Mouse (Mus musculus) adrenal gland, adult 2 months (tissue): ENCODE measurements around the gene Prpf19. TPM values are rescaled to one million over a fixed set of nuclear protein-coding genes. Genes with fewer than 3 reads are reported as not detected.

Experiments
- DNase-seq: peaks from one replicate; pipeline ENCODE4 v3.0.0; 2021
- long read RNA-seq: library from polyadenylated mRNA; stranded (forward); transcript quantifications from one replicate; pipeline ENCODE4 v2.0.0, GENCODE M21; 2021
- polyA plus RNA-seq: library from polyadenylated mRNA; depleted of rRNA; stranded (reverse); fragments of >200 nt; gene quantifications from 2 replicates; pipeline ENCODE4 v1.2.3, GENCODE M21; 2012; rRNA removed
- total RNA-seq, 2 experiments: library from RNA; stranded (reverse); gene quantifications; 2 replicates each; pipeline ENCODE4 v1.2.3; 2021

Prpf19 gene
- 100 to 1,000 TPM; 143 to 184 TPM for total RNA-seq
- polyA plus RNA-seq, result 299 and 410 TPM in 2 replicates
- long read RNA-seq, full-length matches to known transcripts, result 17 of 20 reads
- long read RNA-seq, partial matches to known transcripts, result 3 of 20 reads
- long read RNA-seq, other reads (novel, unspliced or antisense), result 0 of 20 reads

- peak; percentile 98 for DNase-seq
Observed at GRCm38 (mm10) chr19:10895016-10895528, at the start of gene Prpf19. TSS of gene Prpf19 (plus strand) at chr19:10895231.

- no peak for DNase-seq
Observed at GRCm38 (mm10) chr19:10845454-10845853, 49.6 kb upstream of the Prpf19 start.

GRCm38 (mm10) chr19:10846150-10846549 lies 48.9 kb upstream of the Prpf19 start:
- no peak for DNase-seq

GRCm38 (mm10) chr19:10847311-10848087 lies 47.5 kb upstream of the Prpf19 start:
- DNase-seq, result peak; percentile 87

- no peak for DNase-seq
Observed at GRCm38 (mm10) chr19:10855422-10855821, 39.6 kb upstream of the Prpf19 start.

- DNase-seq, result no peak
Observed at GRCm38 (mm10) chr19:10856520-10856919, 38.5 kb upstream of the Prpf19 start.

- DNase-seq, result no peak
Observed at GRCm38 (mm10) chr19:10860072-10860497, 34.9 kb upstream of the Prpf19 start.

- no peak for DNase-seq
Observed at GRCm38 (mm10) chr19:10866351-10866750, 28.7 kb upstream of the Prpf19 start.

- no peak for DNase-seq
Observed at GRCm38 (mm10) chr19:10867946-10868622, 26.9 kb upstream of the Prpf19 start.

GRCm38 (mm10) chr19:10868623-10869141 lies 26.3 kb upstream of the Prpf19 start:
- DNase-seq, result no peak

- DNase-seq, result peak; percentile 90
Observed at GRCm38 (mm10) chr19:10869241-10869885, 25.7 kb upstream of the Prpf19 start.

- DNase-seq, result no peak
Observed at GRCm38 (mm10) chr19:10869886-10870527, 25.0 kb upstream of the Prpf19 start, which contains the start of gene Tmem132a. TSS of gene Tmem132a (minus strand) at chr19:10869940.

GRCm38 (mm10) chr19:10870676-10871075 lies 24.4 kb upstream of the Prpf19 start:
- DNase-seq, result peak; percentile 84

GRCm38 (mm10) chr19:10871328-10871961 lies 23.6 kb upstream of the Prpf19 start:
- DNase-seq, result peak; percentile 28

- peak; percentile 56 for DNase-seq
Observed at GRCm38 (mm10) chr19:10878201-10878837, 16.7 kb upstream of the Prpf19 start.

GRCm38 (mm10) chr19:10880085-10880974 lies 14.7 kb upstream of the Prpf19 start:
- peak; percentile 63 for DNase-seq

- DNase-seq, result no peak
Observed at GRCm38 (mm10) chr19:10880975-10881425, 14.0 kb upstream of the Prpf19 start.

- DNase-seq, result peak; percentile 94
Observed at GRCm38 (mm10) chr19:10881426-10882154, 13.4 kb upstream of the Prpf19 start, which contains the start of gene Tmem109. TSS of gene Tmem109 (minus strand) at chr19:10882001.
